Mouse (Mus musculus) liver, adult 2 months (tissue): Measurements from ENCODE around the gene Timm17a.

ENCODE experiments used
- CTCF ChIP-seq: fragments of 200-500 bp; IDR thresholded peaks from 2 replicates; pipeline ENCODE4 v1.5.1; 2011; ENCODE audit warnings: low read depth, low read length, control low read depth
- POLR2A ChIP-seq: fragments of 200-500 bp; IDR thresholded peaks from 2 replicates; pipeline ENCODE4 v1.6.1; 2011; ENCODE audit warnings: low read length, control low read depth; ENCODE audit not compliant: insufficient read depth; ENCODE audit errors: extremely low read depth

GRCm38 (mm10) chr1:135290908-135291307 lies 22.7 kb downstream of the Timm17a start:
- TF ChIP-seq POLR2A (no peak), CTCF (no peak)
